Mouse (Mus musculus): ENCODE measurements around the gene Gm3415. TPM values are rescaled to one million over a fixed set of nuclear protein-coding genes. Genes with fewer than 3 reads are reported as not detected.
"Not testable (repeated sequence)": the region's sequence is repeated elsewhere in the genome, so short reads cannot be mapped to it uniquely, and the experiment has no call there.

Gm3415 gene
- polyA plus RNA-seq (2014; fragmentation: Nextera tagmentation; extraction: Ambion mirVana), result not detected in 2 replicates

- not testable (repeated sequence) for H3K36me3 ChIP-seq (ENCODE audit: insufficient read depth); H3K4me3 ChIP-seq (ENCODE audit: low read depth, low read length); H3K27me3 ChIP-seq (ENCODE audit: insufficient read depth, low read length); DNase-seq; H3K9me3 ChIP-seq (ENCODE audit: low read depth, low read length); H3K4me2 ChIP-seq; H3K4me1 ChIP-seq (ENCODE audit: insufficient read depth); H3K27ac ChIP-seq (ENCODE audit: low read depth); H3K9ac ChIP-seq; ATAC-seq (ENCODE audit: insufficient read depth)
- no CpG with 5 or more reads among the region's 3 CpGs for WGBS
Measured at GRCm38 (mm10) chr5:146555836-146556235, at the start of gene Gm3415. TSS of gene Gm3415 (plus strand) at chr5:146556136.

GRCm38 (mm10) chr5:146513823-146514222 lies 42.1 kb upstream of the Gm3415 start, which contains the start of gene Gm3402:
TSS of gene Gm3402 (plus strand) at chr5:146514123.
- WGBS, result no CpG with 5 or more reads among the region's 5 CpGs
- H3K9ac ChIP-seq; H3K27ac ChIP-seq (ENCODE audit: low read depth); H3K36me3 ChIP-seq (ENCODE audit: insufficient read depth); DNase-seq; H3K9me3 ChIP-seq (ENCODE audit: low read depth, low read length); H3K4me2 ChIP-seq; H3K4me1 ChIP-seq (ENCODE audit: insufficient read depth); ATAC-seq (ENCODE audit: insufficient read depth); H3K27me3 ChIP-seq (ENCODE audit: insufficient read depth, low read length); H3K4me3 ChIP-seq (ENCODE audit: low read depth, low read length): not testable (repeated sequence)

GRCm38 (mm10) chr5:146525501-146525900 lies 30.4 kb upstream of the Gm3415 start, which contains the start of gene Gm3404:
TSS of gene Gm3404 (plus strand) at chr5:146525801.
- H3K27me3 ChIP-seq (ENCODE audit: insufficient read depth, low read length); H3K36me3 ChIP-seq (ENCODE audit: insufficient read depth); H3K4me3 ChIP-seq (ENCODE audit: low read depth, low read length); H3K9me3 ChIP-seq (ENCODE audit: low read depth, low read length); H3K4me1 ChIP-seq (ENCODE audit: insufficient read depth); DNase-seq; H3K4me2 ChIP-seq; H3K9ac ChIP-seq; H3K27ac ChIP-seq (ENCODE audit: low read depth); ATAC-seq (ENCODE audit: insufficient read depth): not testable (repeated sequence)
- 100% methylated on average over 1 of the region's 3 CpGs for WGBS

- not testable (repeated sequence) for H3K4me3 ChIP-seq (ENCODE audit: low read depth, low read length); H3K36me3 ChIP-seq (ENCODE audit: insufficient read depth); H3K27ac ChIP-seq (ENCODE audit: low read depth); H3K4me1 ChIP-seq (ENCODE audit: insufficient read depth); H3K4me2 ChIP-seq; H3K9ac ChIP-seq; H3K27me3 ChIP-seq (ENCODE audit: insufficient read depth, low read length); ATAC-seq (ENCODE audit: insufficient read depth); DNase-seq; H3K9me3 ChIP-seq (ENCODE audit: low read depth, low read length)
- 87% methylated on average over 3 of the region's 3 CpGs for WGBS
Measured at GRCm38 (mm10) chr5:146537347-146537746, 18.6 kb upstream of the Gm3415 start, which contains the start of gene Gm3409. TSS of gene Gm3409 (plus strand) at chr5:146537647.

GRCm38 (mm10) chr5:146564259-146564658 lies 8.3 kb downstream of the Gm3415 start:
- no peak for TF ChIP-seq CTCF (IDR thresholded peaks at IDR 0.05; ENCODE audit: low read depth)
- H3K27ac ChIP-seq (ENCODE audit: low read depth), result no peak overlapping the region
- 79% methylated on average over 1 of the region's 1 CpGs for WGBS
- no peak overlapping the region for H3K9ac ChIP-seq
- no peaks in the 10 kb centered on the region for H3K27me3 ChIP-seq (ENCODE audit: insufficient read depth, low read length)
- no peak for DNase-seq
- H3K4me3 ChIP-seq (ENCODE audit: low read depth, low read length), result no peak overlapping the region
- no peaks in the 10 kb centered on the region for H3K9me3 ChIP-seq (ENCODE audit: low read depth, low read length)
- H3K4me2 ChIP-seq, result no peak overlapping the region
- no peak for ATAC-seq (ENCODE audit: insufficient read depth)
- H3K36me3 ChIP-seq (ENCODE audit: insufficient read depth), result no peaks in the 10 kb centered on the region
- H3K4me1 ChIP-seq (ENCODE audit: insufficient read depth), result no peaks in the 10 kb centered on the region

GRCm38 (mm10) chr5:146567054-146567453 lies 11.1 kb downstream of the Gm3415 start:
- TF ChIP-seq CTCF (IDR thresholded peaks at IDR 0.05; ENCODE audit: low read depth), result peak; percentile 51
- WGBS, result 54% methylated on average over 4 of the region's 4 CpGs
- no peak overlapping the region for H3K4me3 ChIP-seq (ENCODE audit: low read depth, low read length)
- H3K36me3 ChIP-seq (ENCODE audit: insufficient read depth), result no peaks in the 10 kb centered on the region
- no peaks in the 10 kb centered on the region for H3K4me1 ChIP-seq (ENCODE audit: insufficient read depth)
- H3K4me2 ChIP-seq, result no peak overlapping the region
- peak; percentile 75 for DNase-seq
- no peak for ATAC-seq (ENCODE audit: insufficient read depth)
- H3K9ac ChIP-seq, result no peak overlapping the region
- no peaks in the 10 kb centered on the region for H3K27me3 ChIP-seq (ENCODE audit: insufficient read depth, low read length)
- no peak overlapping the region for H3K27ac ChIP-seq (ENCODE audit: low read depth)
- no peaks in the 10 kb centered on the region for H3K9me3 ChIP-seq (ENCODE audit: low read depth, low read length)

- not testable (repeated sequence) for ATAC-seq (ENCODE audit: insufficient read depth)
- 78% methylated on average over 6 of the region's 6 CpGs for WGBS
Measured at GRCm38 (mm10) chr5:146570179-146570578, 14.2 kb downstream of the Gm3415 start.

GRCm38 (mm10) chr5:146571830-146572734 lies 16.1 kb downstream of the Gm3415 start:
- not testable (repeated sequence) for DNase-seq; H3K4me1 ChIP-seq (ENCODE audit: insufficient read depth); H3K27ac ChIP-seq (ENCODE audit: low read depth); H3K36me3 ChIP-seq (ENCODE audit: insufficient read depth); H3K4me2 ChIP-seq; H3K9ac ChIP-seq; H3K27me3 ChIP-seq (ENCODE audit: insufficient read depth, low read length); H3K4me3 ChIP-seq (ENCODE audit: low read depth, low read length); H3K9me3 ChIP-seq (ENCODE audit: low read depth, low read length); ATAC-seq (ENCODE audit: insufficient read depth)
- WGBS, result 60% methylated on average over 6 of the region's 6 CpGs

More at GRCm38 (mm10) chr5:146570179-146570578, 14.2 kb downstream of the Gm3415 start:
- not testable (repeated sequence) for H3K4me3 ChIP-seq (ENCODE audit: low read depth, low read length); H3K4me1 ChIP-seq (ENCODE audit: insufficient read depth); H3K9ac ChIP-seq; H3K27me3 ChIP-seq (ENCODE audit: insufficient read depth, low read length); DNase-seq; H3K4me2 ChIP-seq; H3K27ac ChIP-seq (ENCODE audit: low read depth); H3K9me3 ChIP-seq (ENCODE audit: low read depth, low read length); H3K36me3 ChIP-seq (ENCODE audit: insufficient read depth)

- not testable (repeated sequence) for DNase-seq; H3K4me2 ChIP-seq; H3K4me1 ChIP-seq (ENCODE audit: insufficient read depth); H3K27ac ChIP-seq (ENCODE audit: low read depth); H3K36me3 ChIP-seq (ENCODE audit: insufficient read depth); H3K9me3 ChIP-seq (ENCODE audit: low read depth, low read length); H3K27me3 ChIP-seq (ENCODE audit: insufficient read depth, low read length); ATAC-seq (ENCODE audit: insufficient read depth); H3K4me3 ChIP-seq (ENCODE audit: low read depth, low read length); H3K9ac ChIP-seq
- 85% methylated on average over 4 of the region's 4 CpGs for WGBS
Measured at GRCm38 (mm10) chr5:146572735-146573042, 16.8 kb downstream of the Gm3415 start.
